Mouse (Mus musculus) cortical plate, adult 2 months (tissue): Measurements from ENCODE around the gene Cbln1. TPM values are rescaled to one million over a fixed set of nuclear protein-coding genes. Genes with fewer than 3 reads are reported as not detected.

ENCODE experiments used
- H3K27ac ChIP-seq: fragments of 200-500 bp; 2 replicates; pipeline ENCODE4 v1.5.1; 2012; ENCODE audit warnings: low read length, control low read depth, inconsistent platforms; ENCODE audit not compliant: insufficient read depth
- H3K4me1 ChIP-seq: fragments of 200-500 bp; 2 replicates; pipeline ENCODE4 v1.6.1; 2011; ENCODE audit warnings: low read length; ENCODE audit not compliant: control insufficient read depth, insufficient read depth
- H3K4me3 ChIP-seq: fragments of 200-500 bp; 2 replicates; pipeline ENCODE4 v1.5.1; 2011; ENCODE audit warnings: mild to moderate bottlenecking, low read length, control low read depth; ENCODE audit not compliant: insufficient read depth
- CTCF ChIP-seq: fragments of 200-500 bp; IDR thresholded peaks from 2 replicates; pipeline ENCODE4 v1.5.1; 2011; ENCODE audit warnings: mild to moderate bottlenecking, control low read depth, low read length; ENCODE audit not compliant: insufficient read depth; ENCODE audit errors: extremely low read depth
- POLR2A ChIP-seq: fragments of 200-500 bp; IDR thresholded peaks from 2 replicates; pipeline ENCODE4 v1.6.1; 2011; ENCODE audit warnings: mild to moderate bottlenecking, low read length, control low read depth; ENCODE audit not compliant: insufficient read depth; ENCODE audit errors: extremely low read depth
- polyA plus RNA-seq: library from polyadenylated mRNA; depleted of rRNA; stranded (reverse); fragments of >200 nt; gene quantifications from 2 replicates; pipeline ENCODE4 v1.2.3, GENCODE M21; 2012; rRNA removed

Cbln1 gene
- 9.9 and 13.0 TPM in 2 replicates for polyA plus RNA-seq

DNA sequence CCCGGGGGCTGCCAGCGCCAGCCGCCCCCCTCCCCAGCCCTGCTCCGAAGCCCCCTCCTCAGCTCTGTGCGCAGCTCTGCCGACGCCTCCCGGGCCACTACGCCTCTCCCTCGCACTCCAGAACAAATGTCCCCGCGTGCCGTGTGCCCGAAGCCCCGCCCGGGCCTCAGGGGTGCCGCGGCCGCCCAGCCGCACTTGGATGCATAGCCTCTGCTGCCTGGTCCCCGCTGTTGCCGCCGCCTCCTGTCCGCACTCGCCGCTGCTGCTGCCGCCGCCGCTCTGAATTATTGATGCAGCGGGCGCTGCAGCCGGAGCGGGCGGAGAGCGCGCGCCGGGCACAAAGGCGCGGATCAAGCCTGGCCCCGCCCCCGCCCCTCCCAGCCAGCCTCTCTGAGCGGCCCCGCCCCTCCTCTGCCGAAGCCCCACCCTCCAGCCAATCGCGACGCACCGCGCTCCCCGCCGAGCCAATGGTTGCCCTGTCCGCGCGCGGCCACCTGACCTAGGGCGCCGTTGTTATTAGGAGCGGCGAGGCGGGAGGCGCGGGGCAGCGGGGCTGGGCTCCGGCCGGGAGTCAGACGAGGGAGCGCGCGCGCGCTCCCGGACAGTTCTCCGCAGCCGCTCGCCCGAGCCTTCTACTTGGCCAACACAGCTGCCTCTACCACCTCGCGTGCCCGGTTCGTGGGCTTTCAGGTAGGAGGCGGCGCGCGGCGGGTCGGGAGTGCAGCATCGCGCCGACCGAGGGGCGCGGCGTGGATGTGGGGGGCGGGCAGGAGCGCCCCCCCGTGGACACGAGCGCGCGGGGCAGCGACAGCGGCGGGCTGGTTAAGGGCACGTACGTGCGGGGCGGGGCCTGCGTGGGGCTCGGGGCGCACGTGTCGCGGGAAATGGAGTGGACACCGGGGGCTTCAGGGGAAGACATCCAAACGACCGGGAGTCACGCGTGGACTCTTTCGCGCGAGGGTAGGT lies at the start of gene Cbln1:
Gene Cbln1, minus strand, starts transcription at position 339 of the 966 bp plus-strand sequence.
- no peak for TF ChIP-seq CTCF
- TF ChIP-seq POLR2A, result no peak
- H3K27ac ChIP-seq, result no peak within 1 kb of the TSS
- H3K4me3 ChIP-seq, result peak within 1 kb of the TSS; percentile 50
- no peaks in the 10 kb centered on the region for H3K4me1 ChIP-seq

DNA sequence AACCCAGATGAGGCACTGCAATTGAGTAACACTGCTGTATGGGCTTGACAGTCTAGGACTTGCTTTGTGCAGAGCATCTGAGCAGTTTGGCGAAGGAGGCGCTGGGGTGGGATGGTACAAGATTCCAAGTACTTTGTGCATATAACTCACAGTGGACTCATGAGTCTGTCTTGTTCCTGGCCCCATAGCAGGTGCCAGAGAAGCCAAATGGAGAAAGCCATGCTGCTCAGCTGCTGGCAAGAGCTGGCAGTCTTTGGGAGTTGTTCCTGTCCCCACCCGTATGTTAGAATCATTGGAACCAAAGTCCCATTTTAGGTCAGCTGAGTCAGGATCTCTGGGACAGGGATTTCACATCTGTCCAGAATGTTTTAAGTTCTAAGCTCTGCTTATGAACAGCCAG lies 44.7 kb upstream of the Cbln1 start:
- Histone ChIP-seq H3K4me1 (no peaks in the 10 kb centered on the region), H3K4me3 (no peak overlapping the region), H3K27ac (no peak overlapping the region)
- TF ChIP-seq POLR2A (no peak), CTCF (no peak)

DNA sequence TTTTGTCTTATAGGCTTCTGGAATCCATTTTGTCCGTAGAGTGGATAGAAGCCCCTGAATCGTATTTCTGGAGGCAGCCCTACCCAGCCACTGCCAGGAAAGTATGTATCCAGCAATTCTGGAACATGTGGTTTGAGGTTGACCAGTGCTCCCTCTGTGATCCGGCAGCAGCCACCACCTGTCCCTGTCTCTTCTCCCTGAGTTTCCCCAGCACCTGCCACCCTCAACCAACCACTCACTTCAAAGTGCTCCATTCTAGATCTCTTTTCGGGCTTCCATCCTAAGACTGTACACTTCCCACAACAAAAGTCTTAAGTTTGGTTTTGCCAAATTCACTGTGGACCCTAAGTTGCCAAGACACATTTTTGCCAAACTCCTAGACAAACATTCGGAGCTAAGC lies 41.4 kb upstream of the Cbln1 start:
- TF ChIP-seq POLR2A (no peak), CTCF (no peak)
- Histone ChIP-seq H3K4me1 (peaks cover 2% of the 10 kb centered on the region; the same call in 1 of the 2 replicates), H3K27ac (no peak overlapping the region), H3K4me3 (no peak overlapping the region)

DNA sequence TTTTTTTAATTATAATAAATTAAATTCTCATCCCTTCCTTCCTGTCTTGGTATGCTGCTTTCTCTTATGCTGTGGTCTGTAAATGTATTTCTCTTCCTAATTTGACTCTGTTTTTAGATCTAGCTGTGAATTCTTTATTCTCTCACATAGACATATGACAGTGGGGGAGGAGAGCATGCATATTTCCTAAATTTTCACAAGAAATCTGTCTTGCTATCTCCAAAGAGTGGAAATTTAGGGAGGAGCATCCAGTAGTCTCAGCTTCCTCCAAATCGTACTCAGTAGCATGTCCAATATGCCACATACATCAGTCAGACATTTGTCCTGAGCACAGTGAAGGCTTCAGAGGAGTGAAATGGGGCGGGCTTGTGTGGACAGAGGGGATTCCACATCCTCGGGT lies 40.9 kb upstream of the Cbln1 start:
- Histone ChIP-seq H3K27ac (no peak overlapping the region), H3K4me1 (peaks cover 2% of the 10 kb centered on the region; the same call in 1 of the 2 replicates), H3K4me3 (no peak overlapping the region)
- TF ChIP-seq CTCF, result no peak
- TF ChIP-seq POLR2A, result no peak

DNA sequence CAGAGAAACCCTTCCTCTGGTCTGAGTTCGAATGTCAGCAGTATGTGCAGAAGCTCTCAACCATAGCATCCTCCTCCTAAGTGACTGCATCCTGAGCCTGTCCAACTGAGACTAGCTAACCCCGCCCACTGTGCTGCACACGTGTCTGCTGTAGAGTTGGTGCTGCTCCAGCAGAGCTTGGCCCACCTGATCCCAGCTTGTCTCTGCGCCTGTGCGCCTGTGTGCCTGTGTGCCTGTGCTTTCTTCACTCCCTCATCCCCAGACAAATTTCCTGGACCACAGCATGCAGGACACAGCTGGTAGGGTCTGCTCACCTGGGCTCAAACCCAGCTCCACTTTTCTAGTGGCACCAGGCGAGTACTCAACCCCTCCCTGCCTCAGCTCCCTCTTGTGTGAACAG lies 40.2 kb upstream of the Cbln1 start:
- Histone ChIP-seq H3K4me1 (peaks cover 2% of the 10 kb centered on the region; the same call in 1 of the 2 replicates), H3K27ac (no peak overlapping the region), H3K4me3 (no peak overlapping the region)
- TF ChIP-seq CTCF (no peak), POLR2A (no peak)

DNA sequence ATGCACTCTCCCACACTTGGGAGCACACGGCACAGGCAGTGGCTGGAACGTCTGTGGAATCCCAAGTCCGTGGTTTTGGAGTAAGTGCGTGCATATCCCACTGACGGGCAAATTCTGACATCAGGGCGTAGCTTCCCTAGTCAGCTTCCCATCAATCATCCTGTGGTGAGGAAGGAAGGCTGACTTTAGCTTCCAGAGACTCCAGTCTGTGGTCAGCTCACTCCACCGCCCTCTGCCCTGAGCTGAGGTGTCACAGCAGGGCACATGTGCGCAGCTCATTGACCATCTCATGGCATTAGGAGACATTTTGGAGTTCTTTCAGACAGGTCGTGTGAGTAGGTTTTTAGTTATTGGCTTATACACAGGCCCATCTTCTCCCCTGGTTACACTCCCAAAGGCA lies 34.6 kb upstream of the Cbln1 start:
- H3K4me3 ChIP-seq, result no peak overlapping the region
- no peak overlapping the region for H3K27ac ChIP-seq
- peaks cover 2% of the 10 kb centered on the region; the same call in 1 of the 2 replicates for H3K4me1 ChIP-seq
- TF ChIP-seq POLR2A (no peak), CTCF (no peak)

DNA sequence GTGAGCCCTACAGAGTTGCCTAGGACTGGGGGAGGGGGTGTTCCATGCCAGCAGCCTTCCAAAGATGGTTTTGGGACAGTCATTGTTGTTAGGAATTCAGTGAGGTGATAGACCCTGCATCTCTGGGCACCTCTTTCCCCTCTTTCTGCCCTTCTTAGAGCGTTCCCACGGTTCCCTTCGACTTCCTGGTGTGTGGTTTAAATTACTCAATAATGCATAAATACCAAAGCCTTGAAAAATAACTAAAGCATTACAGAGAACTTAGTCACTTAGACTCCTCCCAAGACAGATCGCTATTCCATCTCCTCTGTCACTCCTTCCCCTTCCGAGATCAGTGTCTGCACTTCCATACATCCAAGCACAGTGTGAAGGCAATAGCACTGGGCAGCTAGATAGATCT lies 32.0 kb upstream of the Cbln1 start:
- H3K4me3 ChIP-seq, result no peak overlapping the region
- no peak overlapping the region for H3K27ac ChIP-seq
- no peaks in the 10 kb centered on the region for H3K4me1 ChIP-seq
- TF ChIP-seq POLR2A (no peak), CTCF (no peak)

DNA sequence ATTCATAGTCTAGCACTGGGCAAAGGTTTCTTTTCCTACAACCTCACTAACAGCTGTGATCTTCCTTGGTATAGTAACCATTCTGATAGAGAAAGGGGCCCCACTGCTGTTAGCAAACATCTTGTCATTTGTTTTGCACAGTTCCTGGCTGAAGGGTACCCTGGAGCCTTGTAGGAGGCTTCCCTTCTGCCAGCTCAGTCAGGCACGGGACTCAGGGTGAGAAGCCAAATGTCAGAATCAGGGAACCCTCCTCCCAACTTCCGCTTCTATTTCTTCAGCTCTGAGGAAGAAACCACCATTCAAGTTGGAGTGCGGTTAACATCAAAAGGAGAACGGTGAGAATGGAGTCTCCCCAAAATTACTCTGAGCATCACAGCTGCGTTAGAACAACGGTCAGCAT lies 30.3 kb upstream of the Cbln1 start:
- H3K4me1 ChIP-seq, result no peaks in the 10 kb centered on the region
- TF ChIP-seq POLR2A (no peak), CTCF (no peak)

DNA sequence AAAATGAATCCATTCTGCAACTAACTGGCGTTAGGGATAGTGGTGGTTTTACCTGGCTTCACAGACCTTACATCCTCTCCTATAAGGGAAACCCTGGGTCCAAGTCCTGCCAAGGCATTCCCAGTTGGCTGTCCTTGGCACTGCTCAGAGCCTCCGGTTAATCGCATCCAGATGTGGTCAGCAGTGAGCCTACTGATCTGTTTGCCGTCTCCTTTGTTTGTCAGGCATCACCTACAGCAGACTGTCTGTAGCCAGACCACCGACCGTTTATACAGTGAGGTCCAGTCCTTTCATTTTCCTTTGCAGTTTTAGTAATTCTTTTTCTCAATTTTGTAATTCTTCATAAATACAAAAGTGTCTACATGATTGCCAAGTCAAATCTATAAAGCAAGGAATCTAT lies 25.2 kb upstream of the Cbln1 start:
- H3K4me1 ChIP-seq, result no peaks in the 10 kb centered on the region
- TF ChIP-seq CTCF (no peak), POLR2A (no peak)
- H3K27ac ChIP-seq, result no peak overlapping the region
- H3K4me3 ChIP-seq, result no peak overlapping the region

More for the DNA sequence above, 30.3 kb upstream of the Cbln1 start:
- Histone ChIP-seq H3K27ac (no peak overlapping the region), H3K4me3 (no peak overlapping the region)

DNA sequence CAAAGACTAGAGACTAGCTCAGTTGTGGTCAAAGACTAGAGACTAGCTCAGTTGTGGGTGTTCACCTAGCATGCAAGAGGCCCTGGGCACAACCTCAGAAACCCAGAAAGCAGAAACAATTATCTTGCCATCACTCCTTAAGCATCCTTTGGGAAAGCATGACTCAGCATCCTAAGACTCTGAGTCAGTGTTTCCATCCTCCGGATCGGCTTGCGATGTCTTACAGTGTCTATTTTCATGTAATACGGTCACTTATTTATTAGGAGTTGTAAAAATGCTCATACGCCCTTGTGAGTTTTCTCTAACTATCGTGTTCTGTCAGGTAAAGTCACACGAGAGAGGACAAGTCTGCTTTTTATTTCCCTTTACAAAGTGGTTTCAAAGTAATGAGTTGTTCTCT lies 24.1 kb upstream of the Cbln1 start:
- H3K4me3 ChIP-seq, result no peak overlapping the region
- no peaks in the 10 kb centered on the region for H3K4me1 ChIP-seq
- no peak for TF ChIP-seq POLR2A
- TF ChIP-seq CTCF, result no peak
- no peak overlapping the region for H3K27ac ChIP-seq
